Mouse (Mus musculus) left cerebral cortex, postnatal 36 days (tissue): ENCODE results near the gene Slx1b. TPM values are rescaled to one million over a fixed set of nuclear protein-coding genes. Genes with fewer than 3 reads are reported as not detected.
A peak's percentile ranks its signal among the peaks of the same experiment; 100 is the strongest.
"Not testable (repeated sequence)": the region's sequence is repeated elsewhere in the genome, so short reads cannot be mapped to it uniquely, and the experiment has no call there.

Source experiments
- DNase-seq, 2 experiments: peaks; one replicate each; pipeline ENCODE4 v3.0.0; 2021 to 2022; ENCODE audit warnings: low spot score in 2 of 2, mixed read lengths in 1 of 2
- intact Hi-C: fragments of 180-260 bp; cut with DNase I; formaldehyde crosslinking; loops from one replicate; pipeline ENCODE4 v1.15.1; 2025
- total RNA-seq, 2 experiments: library from RNA; stranded (reverse); gene quantifications; 2 replicates each; pipeline ENCODE4 v1.2.3; 2021

Gene Slx1b
- total RNA-seq, 2 experiments from 2014 or later: 17.6 to 20.3 TPM

DNA sequence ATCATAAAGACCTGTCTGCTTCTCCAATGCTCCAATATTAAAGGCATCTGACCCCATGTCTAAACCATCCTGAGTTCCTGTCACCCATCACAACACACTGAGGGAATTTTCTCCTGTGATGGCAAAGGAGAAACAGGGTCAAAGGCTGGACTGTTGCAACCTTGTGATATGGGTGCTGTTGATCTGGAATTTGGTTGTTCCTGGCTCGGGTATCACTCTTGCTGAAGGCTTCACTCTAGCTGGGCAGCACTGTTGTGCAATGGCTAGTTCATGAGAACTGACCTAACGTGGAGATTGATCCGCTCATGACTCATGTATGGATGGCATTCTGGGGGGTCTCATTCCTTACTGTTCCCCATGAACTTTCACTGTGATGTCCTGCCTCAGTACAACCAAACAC is 6.6 kb downstream of the Slx1b start:
- no peak for DNase-seq
- intact Hi-C loops: no loop called here

DNA sequence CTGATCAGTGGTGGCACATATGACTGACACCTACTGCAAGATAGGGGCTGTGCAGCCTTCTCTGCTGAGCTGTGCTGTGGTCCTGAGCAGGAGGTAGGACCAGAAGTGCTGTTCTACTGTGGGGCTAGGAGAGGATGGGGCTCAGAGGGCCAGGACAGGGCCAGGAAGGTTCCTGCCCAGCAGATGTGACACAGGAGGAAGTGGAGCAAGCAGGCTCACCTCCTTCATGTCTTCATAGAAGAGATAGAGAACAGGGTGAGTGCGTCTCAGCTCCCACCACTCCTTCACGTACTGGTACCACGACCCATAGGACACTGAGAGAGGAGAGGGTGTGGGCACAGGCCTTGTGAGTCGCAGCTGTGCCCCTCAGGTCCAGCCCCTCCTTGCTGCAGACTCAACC is 7.4 kb downstream of the Slx1b start:
- intact Hi-C loops, DNase-seq: not testable (repeated sequence)

DNA sequence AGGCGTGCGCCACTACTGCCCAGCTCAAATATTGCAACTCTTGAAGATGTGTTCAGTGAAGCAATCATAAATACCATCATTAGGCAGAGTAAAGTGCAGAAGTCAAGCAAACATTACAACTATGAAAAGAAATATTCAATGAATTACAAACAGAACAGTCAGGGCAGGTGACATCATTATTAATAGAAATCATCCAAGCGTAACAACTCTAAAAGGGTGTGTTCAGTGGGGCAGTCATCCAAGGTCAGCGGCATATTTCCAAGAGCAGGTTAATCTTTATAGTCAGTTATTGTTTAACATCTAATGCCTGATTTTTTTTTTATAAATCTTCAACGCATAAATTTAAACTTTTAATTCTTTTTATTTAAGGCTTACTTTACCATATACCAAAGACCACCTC is 14.4 kb downstream of the Slx1b start:
- intact Hi-C loops: no loop called here
- no peak for DNase-seq

DNA sequence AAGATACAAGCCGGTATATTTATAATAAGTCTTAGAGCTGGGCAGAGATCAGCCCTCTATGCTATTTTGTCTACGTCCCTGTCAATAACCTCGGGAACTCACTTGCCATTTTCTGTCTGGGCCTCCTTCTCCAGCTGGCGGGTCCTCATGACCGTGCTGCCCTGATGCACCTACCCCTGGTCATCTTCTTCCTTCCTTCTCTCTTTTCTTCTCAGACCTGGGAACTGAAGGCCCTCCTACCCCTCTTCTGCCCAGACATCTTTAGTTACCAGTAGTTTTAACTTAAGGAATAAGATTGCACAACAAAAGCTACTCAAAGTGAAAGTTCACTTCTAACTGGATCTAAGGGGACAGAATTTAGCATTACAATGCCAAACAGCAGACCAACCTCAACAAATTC is 15.9 kb downstream of the Slx1b start:
- no peak for DNase-seq
- intact Hi-C loops: no loop called here

DNA sequence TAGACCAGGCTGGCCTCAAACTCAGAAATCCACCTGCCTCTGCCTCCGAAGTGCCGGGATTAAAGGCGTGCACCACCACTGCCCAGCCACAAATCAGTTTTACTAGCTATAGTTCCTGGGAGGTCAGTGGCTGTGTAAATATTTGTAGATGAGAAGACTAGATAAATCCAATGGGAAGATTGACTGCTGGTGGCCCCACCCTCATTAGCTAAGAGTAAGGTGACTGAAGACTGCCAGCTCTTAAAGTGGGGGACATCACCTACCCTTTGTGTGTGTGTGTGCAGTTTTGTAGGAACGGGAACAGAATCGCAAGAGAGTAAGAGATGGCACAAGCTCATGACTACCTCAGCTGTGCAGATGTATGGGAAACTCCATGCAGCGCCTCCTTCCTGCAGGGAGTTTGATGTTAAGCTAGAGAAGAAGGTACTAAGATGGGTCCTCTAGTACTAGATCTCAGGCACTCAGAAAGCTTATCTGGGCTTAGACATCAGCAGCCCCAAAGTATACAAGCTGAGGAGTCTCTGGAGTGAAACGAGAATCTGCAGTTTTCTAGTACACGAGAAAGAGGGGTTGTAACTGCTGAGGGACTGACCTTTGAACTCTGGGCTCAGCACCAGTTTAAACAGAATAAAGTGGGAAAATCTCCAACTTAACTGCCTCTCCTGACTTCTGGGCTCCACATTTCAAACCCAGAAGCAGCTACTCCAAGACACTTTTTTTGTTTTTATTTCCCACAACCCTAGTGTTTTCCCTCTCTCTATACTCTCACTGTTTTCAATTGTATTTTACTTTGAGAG is 16.8 kb downstream of the Slx1b start:
- no peak for DNase-seq
- intact Hi-C loops: no loop called here

DNA sequence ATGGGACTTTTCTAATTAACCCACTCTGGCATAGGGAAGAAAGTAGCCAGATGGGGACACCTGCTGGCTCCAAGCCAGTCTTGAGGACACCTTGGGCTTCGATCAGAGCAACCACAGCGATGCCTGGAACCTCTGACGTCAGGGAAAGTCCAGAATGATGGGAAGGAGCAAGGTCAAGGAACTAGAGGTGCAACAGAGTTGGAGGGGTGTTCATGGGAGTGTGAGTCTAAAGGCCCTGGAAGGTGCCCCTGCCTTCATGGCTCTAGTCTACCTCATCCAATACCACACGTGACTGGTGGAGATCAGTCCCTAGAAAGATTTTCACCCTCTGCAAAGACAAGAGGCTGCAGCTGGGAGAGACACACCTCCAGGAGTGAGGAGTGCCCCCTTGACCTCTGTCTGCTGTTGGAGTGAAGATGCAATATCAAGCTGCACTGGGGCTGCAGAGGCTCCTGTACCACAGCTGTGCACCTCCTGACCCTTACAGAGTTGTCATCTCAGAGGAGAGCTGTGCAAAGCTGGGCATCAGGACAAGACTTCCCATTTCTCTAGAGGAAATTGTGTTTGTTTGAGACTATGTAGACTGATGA is 18.9 kb downstream of the Slx1b start:
- no peak for DNase-seq
- intact Hi-C loops: no loop called here

DNA sequence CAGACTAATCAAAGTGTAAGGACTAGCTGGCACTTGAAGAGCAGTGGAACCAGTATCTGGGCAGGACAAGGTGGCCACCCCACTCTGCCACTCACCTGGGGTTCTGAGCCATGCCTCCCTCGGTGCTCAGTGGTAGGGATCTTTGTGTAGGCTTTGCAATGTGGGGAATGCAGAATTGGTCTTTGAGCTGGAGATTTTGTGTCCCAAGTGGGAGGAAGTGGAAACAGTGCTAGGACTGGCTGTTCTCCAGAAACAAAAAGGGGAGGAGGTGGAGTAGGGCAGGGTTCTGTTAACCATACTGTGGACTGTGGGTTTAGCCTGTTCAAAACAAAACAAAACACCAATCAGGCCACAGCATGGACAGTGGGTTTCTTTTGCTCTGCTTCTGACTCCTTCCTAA is 19.4 kb downstream of the Slx1b start, which contains the start of gene Sult1a1:
Gene Sult1a1, minus strand, starts transcription at position 226 of the 400 bp plus-strand sequence.
- no peak for DNase-seq

DNA sequence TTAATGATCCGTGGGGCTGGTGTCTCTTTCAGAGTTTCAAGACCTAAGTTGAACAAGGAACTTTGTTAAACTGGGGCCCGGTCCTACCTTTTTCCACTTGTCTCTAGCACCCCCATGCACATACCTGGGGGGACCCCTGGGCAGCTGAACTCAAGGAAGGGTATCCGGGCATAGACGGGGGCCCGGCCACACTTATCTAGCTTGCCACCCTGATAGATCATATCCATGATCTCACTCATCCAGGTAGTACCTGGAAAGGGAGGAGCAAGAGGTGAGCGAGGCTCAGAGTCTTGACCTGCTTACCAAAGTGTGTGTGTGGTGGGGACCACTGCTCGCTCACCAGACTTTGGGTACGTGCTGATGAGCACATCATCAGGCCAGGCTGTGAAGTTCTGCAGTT is 20.5 kb downstream of the Slx1b start:
- intact Hi-C loops: no loop called here
- DNase-seq: no peak

More for the DNA sequence above, 19.4 kb downstream of the Slx1b start, which contains the start of gene Sult1a1:
- intact Hi-C loops: no loop called here

DNA sequence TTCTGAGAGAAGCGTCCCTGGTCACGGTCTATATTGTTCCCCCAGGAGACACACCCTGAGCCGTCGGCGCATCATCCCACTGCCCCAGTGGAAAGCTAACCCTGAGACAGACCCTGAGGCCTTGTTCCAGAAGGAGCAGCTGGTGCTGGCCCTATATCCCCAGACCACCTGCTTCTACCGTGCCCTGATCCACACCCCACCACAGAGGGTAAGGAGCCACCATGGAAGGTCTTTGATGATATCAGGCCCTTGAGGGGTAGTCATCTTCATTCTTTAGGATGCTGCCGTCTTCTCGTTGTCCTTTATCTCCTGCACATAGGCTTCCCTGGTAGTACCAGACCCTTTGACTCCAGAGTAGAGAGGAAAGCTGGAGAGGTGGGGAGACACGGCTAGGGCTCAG is 23.5 kb downstream of the Slx1b start:
- intact Hi-C loops: no loop called here
- no peak for DNase-seq

DNA sequence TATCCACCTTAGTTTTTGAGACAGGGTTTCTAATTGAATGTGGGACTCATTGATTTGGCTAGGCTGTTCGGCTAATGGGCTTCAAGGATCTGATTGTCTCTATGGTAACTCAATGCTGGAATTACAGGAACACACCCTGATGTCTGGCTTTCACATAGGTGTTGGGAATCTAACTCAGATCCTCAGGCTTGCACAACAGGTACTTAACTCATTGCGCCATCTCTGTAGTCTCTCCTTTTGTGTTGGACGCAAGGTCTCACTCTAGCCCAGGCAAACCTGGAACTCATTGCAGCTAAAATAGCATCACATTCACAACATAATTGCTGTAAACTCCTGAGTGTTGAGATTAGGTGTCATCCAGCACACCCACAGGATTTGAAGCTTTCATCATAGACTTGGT is 25.4 kb downstream of the Slx1b start:
- DNase-seq: no peak
- intact Hi-C loops: no loop called here

DNA sequence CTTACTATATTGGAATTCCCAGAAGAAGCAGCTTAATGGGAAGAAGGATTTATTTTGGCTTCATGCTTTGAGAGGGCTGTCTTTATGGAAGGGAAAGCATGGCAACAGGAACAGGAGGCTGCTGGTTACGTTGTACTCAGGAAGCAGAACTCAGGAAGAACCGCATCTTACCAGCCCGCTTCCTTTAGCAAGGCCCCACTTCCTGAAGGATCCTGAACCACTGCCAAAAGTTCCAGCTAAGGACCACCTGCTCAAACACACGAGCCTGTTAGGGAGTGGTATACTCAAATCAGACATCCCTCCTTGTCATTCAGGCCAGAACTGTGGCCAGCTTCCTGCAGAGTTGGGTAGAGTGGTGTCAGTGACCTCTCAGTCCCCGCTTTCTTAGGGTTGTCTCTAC is 27.1 kb downstream of the Slx1b start:
- intact Hi-C loops: no loop called here

DNA sequence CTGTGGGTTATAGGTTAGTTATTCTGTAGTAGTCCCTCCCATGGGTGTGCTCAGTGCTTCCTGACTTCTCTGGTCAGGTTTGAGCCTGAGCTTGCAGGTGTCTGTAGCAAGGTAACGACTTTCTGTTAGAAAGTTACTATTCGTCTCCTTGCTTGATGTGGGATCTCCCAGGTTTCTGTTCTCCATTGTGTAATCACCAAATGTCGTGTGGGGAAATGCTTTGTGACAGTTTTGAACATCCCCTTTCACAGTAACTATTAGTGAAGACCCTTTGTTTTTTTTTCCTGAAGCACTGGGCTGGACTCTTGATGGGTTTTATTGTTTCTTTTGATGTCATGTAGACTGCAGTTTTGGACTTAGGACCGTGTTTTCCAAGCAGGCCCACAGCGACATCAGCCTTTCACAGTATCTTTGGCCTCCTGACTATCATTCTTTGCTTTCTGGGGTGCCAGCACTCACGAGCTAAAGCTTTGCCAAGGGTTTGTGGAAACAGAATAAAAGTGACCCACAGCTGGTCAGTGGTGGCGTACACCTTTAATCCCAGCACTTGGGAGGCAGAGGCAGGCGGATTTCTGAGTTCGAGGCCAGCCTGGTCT is 28.0 kb downstream of the Slx1b start:
- no peak for DNase-seq
- intact Hi-C loops: no loop called here

More for the DNA sequence above, 27.1 kb downstream of the Slx1b start:
- DNase-seq: no peak

DNA sequence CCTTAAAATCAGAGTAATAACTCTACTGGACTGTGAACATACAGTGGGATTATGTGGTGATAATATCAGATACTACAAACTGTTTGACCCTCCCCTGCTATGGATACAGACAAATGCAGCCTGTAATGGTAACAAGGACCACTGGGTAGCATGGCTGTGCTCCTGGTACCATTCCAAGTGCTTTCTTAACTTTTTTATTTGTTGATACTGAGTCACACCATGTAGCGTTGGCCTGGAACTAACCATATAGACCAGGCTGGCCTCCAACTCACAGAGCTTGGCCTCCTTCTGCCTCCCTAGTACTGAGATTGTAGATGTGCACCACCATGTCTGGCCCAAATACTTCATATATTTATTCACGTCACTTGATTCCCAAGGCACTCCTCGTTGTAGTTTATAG is 30.3 kb downstream of the Slx1b start:
- no peak for DNase-seq

DNA sequence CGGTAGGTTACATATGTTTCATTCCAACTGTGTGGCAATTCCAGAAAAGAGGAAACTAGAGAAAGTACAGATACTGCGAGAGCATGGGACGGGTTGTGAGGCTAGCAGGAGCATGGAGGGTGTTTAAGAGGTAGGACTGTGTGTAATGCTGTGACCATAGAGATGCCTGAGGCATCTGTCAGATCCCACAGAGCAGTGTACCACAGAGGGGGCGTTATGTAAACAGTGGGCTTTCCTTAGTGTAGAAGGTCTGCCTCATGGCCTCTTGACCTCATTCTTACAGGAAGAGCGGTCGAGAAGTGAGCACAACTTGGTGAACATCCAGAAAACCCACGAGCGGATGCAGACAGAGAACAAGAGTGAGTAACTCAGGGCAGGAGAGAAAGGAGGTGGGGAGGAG is 31.9 kb downstream of the Slx1b start:
- intact Hi-C loops: no loop called here
- no peak for DNase-seq

More for the DNA sequence above, 30.3 kb downstream of the Slx1b start:
- intact Hi-C loops: no loop called here

DNA sequence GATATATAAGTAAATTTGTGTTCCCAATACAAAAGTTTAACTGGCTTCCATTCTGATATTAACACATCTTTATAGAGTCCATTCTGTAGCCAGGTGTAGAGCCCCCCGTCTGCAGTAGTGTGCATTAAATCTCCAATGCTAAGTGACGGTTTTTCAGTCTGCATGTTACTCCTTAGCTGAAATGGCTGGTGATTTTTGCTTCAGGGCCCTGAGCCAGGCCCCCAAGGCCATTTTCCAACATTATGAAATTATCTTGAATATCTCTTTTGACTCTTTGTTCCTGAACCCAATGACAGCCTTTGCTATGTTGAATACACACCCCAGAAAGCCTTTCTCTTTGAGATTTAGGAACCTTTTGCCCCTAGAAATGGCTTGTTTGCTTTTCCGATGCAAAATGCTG is 35.8 kb downstream of the Slx1b start:
- intact Hi-C loops: no loop called here
- DNase-seq: no peak

DNA sequence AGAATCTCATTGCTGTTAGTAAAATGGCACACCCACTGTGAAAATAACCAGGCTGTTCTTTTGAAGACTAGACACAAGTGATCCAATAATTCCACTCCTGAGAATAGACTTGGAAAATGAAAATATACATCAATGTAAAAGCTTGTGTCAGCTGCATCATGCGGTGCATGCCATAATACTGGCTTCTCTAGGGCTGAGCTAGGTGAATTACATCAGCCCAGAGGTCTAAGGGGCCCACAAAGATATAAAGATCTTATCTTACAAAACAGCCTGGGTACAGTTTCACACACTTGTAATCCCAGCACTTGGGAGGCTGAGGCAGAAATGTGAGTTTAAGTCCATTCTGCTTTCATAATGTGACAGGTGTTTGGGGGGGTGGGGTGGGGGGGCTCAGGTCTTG is 38.1 kb downstream of the Slx1b start:
- intact Hi-C loops: no loop called here
- no peak for DNase-seq

DNA sequence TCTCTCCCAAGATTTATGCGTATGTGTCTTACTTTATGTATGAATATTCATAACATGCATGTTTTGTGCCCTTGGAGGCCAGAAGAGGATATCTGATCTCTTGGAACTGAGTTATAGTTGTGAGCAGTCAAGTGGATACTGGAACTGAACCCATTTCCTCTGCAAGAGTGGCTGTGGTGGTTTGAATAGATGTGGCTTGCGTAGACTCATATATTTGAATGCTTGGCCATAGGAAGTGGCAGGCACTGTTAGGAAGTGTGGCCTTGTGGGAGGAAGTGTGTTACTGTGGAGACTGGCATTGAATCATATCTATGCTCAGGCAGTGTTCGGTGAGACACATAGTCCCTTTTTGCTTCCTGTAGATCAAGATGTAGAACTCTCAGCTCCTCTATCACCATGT is 39.9 kb downstream of the Slx1b start:
- no peak for DNase-seq
- intact Hi-C loops: no loop called here

DNA sequence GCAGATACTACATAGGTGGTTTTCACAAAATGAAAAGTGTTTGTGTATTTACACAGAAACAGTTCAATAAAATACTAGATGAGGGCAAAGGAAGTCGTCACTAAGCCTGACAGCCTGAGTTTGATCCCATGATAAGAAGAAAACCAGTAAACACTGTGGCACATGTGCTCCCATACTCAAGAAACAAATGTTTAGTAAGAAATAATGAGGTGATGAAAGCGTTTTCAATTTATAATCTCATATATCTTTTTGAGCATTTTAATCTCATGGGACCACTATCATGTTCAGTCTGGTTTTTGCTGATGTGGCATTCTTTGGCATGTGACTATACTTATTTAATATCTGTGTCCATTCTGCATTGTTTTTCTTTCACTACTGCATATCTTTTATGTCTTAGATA is 41.6 kb downstream of the Slx1b start:
- DNase-seq: no peak
- intact Hi-C loops: no loop called here

DNA sequence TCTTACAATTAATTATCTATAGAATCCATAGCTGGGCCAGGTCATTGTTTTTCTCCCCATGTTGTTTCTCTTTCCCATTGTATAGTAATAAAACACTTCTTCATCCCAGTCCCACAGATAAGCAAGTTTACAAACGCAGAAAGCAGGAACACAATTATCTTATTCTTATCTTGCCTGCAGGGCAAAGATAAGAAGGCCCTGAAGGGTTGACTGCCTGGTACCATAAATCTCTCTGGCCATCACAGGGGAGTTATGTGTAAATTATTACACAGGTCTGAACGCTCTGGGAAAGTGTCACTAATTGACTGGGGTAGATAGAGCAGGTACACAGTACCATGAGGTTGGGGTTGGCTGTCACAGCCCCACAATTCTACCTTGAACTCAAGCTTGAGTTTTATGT is 44.7 kb downstream of the Slx1b start:
- intact Hi-C loops: no loop called here
- no peak for DNase-seq

DNA sequence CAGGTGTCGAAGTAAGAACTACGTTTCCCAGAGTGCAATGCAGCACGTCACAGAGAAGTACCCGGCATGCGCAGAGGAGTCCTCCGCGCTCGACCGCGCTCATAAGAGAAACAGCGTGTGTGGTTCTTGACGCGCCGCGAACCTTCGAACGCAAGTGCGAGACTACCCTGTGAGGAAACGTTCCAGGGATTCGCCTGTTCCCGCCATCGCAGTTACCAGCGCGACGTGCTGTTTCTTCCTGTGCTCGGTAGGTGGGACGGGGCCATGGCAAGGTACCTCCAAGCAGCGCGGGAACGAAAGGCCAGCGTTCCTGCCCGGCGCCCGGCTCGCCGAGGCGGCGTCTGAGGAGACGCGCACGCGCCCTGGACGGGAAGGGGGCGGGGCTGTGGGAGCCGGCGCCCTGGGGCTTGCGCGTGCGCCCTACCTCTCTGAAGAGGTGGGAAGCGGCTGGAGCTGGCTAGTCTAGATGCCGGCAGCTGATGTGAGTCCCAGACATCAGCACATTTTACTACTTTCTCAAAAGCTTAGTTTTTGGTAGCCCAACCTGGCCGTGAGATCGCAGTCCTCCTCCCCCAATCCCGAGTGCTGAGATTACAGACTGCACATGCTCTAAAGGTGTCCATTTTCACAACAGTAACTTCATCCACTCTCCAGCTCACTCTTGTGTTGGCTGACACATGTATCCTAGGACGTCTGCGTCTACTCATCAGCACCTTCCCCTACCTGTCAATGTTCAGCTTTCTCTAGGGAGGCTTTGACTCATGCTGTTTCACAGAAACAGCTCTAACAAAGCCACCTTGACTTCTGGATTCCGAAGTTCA is 46.1 kb downstream of the Slx1b start, which contains the start of gene Sgf29:
Gene Sgf29, plus strand, starts transcription at position 79 of the 821 bp plus-strand sequence.
- intact Hi-C loops: loop anchor here (2.0 kb wide), 1 partner anchor 45 kb away; the partner anchor contains the start of genes Bola2 and Slx1b
- peak; percentile 95 to 96 for DNase-seq
